Mouse (Mus musculus) left cerebral cortex, postnatal 4 days (tissue): ENCODE measurements at regions not wholly inside any gene's neighbourhood (a gene's known extent, or its start where the extent isn't known, plus 50 kb on each side); places are given as distances from the start of the nearest gene placed in this dataset.

Source experiments
- DNase-seq: peaks from one replicate; pipeline ENCODE4 v3.0.0-alpha.2; 2022
- intact Hi-C: fragments of 180-260 bp; cut with DNase I; formaldehyde crosslinking; loops from one replicate; pipeline ENCODE4 v1.15.1; 2025

DNA sequence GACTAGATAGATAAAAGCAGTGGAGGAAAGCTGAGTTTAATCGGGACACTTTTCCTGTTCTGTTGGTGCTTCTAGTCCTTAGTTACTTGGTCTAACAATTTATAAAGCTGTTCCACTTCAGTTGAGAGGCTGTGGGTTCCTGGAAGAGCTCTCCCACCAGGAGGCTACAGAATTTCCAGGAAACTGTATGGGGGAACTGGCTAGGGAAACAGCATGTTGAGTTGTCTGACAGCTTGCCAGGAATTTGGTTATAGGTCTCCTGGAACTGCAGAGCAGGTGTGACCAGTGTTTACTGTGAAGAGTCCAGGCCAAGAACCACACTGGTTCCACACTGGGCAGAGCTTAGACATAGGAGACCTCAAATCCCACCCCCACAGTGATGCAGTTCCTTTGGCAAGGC lies 65.0 kb upstream of the Pik3cg start:
- intact Hi-C loops: no loop called here

DNA sequence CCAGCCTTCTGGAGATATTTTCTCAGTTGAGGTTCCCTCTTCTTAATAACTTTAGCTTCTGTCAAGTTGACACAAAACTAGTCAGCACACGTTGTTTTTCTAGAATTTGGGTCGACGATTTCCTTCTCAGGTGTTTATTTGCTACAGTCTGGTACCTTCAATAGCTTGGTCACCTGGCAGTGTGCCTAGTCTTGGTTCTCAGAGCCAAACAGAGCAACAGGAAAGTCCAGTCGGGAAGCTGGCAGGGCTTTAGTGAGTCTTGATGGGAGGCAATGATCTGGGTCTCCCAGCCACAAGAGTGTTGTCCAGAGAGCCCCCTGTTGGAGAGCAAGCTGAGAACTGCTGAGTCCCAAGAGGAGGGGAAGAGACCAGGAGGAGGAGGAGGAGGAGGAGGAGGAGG lies 71.4 kb upstream of the Pik3cg start:
- DNase-seq: no peak
- intact Hi-C loops: no loop called here

More for the DNA sequence above, 65.0 kb upstream of the Pik3cg start:
- DNase-seq: no peak

DNA sequence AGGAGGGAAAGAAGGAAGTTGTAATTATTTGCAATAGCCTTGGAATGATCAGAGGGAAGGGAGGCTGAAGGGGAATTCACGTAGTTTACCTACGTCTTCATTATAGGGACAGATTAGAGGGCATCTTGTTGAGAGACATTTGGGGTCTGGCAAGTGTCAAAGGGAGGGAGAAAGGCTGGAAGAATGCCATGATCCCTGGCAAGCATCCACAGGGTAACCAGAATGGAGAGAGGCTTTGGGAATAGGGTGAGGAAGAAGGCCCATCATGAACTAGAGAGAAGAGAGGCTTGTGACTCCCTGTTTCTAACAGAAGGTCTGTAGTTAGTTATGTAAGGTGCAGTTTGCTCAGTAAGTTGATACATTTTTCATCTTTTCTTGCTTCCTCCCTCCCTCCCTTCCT lies 71.8 kb upstream of the Pik3cg start:
- intact Hi-C loops: no loop called here

DNA sequence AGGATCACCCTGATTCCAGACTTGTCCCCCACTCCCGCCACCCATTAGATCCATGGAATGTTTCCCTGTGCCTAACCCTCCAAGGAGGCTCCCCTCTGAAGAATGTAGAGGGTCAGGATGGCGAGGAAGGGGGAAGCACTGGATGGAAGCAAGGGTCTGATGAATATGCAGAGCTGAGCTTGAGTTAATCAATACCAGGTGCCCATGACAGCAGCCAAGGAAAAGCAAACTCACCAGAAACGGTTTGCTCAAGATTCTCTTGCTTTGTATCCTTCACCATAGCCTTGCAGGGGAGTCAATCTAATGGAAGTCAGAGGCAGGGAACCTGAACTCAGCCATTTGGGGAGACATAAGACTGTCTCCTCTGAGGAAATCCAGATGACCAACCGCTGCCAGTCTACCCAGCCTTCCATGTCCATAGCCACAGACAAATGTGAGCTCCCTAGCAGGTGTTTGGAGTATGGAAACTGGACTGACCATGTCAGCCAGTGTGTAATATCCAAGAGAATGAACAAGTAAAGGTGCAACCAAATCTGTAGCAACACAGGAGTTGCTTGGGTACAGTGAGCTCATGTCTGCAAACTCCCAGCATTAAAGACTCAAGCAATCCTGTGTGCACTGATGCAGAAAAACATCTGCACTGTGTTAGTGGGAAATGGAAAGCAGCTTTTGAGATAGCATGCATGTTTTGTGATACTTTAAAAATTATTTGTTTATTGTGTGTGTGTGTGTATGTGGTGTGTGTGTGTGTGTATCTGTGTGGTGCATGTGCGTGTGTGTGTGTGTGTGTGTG lies 74.1 kb upstream of the Pik3cg start:
- intact Hi-C loops: no loop called here
- DNase-seq: no peak

More for the DNA sequence above, 71.8 kb upstream of the Pik3cg start:
- DNase-seq: peak; percentile 25

DNA sequence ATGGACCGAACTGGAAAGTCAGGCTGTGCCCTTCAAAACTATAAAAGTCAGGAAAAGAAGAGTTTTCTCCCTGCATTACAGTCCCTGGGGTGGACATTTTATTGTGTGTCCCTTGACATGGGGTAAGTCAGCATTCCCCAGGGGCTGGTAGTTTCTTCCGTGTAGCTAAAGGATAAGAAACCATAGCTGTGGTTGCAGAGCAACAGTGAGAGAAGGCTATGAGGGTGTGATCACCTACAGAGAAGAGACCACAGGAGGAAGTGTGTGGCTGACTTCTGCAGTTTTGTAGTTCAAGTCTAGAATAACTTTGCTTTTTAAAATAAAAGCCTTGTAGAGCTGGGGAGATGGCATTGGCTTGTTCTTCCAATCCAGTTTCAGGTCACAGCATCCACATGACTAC lies 76.6 kb upstream of the Pik3cg start:
- intact Hi-C loops: no loop called here
- no peak for DNase-seq

DNA sequence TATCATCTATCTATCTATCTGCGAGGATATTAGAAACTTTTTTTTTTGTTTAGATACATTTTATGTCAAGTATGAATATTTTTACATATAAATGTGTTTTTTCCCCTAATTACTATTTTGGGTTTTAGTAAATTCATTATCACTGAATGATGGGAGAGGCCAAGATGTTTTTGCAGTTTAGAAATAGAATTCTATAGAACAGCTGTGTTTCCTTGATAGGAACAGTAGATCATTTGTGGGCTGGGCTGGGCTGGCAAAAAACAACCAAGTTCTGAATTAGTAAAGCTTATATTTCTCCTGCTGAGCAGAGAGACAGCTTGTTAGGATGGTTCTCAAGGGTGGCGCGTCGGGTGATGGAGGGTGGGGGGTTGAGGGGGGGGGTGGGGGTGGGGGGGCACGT lies 78.2 kb upstream of the Pik3cg start:
- intact Hi-C loops: no loop called here
- DNase-seq: no peak

DNA sequence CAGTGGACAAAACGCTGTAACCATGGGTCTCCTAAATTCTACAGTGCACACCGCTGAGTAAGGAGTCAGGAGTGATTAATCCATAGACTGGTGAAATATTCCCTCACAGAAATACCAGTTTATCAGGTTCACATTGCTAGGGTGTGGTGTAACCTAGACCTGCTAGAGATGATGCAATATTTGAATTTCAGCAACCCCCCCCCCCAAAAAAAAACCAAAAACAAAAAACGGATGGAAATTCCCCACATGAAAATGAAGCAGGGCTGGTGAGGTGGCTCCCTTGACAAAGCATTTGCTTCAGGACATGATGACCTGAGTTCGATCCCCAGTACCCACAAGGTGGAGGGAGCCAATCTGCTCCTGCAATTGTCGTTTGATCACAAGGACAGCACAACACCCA lies 82.7 kb upstream of the Pik3cg start:
- intact Hi-C loops: loop anchor here (5.0 kb wide), 1 partner anchor 86 kb away; the partner anchor contains the start of gene Ccdc71l
- DNase-seq: no peak

DNA sequence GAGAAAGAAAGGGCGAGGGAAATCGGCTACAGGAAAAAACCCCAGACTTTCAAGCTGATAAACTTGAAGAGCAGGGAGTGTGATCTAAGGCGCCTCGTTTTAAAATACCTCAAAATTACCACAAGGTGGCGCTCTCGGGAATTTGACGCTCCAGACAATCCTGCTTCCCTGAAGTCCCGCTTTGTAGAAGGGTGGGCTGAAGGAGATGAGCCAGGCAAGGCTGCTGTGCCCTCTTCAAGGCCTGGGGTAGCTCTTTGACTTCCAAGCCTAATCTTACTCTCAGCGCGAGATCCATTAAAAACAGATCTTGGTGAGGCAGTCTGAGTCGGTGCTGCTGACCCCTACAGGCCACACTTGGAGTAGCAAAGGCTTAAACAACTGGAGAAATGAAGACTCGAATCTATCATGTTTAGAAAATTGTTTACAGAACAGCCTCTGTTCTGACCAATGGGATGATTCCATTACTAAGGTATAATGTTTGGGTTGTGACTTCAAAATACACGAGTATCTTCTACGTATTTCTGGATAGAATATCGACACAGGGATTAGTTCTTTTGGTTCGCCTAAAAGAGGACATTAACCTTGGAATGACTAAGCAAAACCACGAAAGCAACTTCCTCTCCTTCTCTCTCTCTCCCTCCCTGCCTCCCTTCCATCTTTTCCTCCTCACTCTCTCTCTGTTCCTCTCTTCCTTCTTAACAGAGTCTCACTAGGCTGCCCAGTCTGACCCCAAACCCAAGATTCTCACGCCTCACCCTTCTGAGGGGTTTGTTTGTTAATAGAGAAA lies 83.7 kb upstream of the Pik3cg start:
- DNase-seq: peak; percentile 50
- intact Hi-C loops: loop anchor here (5.0 kb wide), 1 partner anchor 85 kb away; the partner anchor contains the start of gene Ccdc71l

DNA sequence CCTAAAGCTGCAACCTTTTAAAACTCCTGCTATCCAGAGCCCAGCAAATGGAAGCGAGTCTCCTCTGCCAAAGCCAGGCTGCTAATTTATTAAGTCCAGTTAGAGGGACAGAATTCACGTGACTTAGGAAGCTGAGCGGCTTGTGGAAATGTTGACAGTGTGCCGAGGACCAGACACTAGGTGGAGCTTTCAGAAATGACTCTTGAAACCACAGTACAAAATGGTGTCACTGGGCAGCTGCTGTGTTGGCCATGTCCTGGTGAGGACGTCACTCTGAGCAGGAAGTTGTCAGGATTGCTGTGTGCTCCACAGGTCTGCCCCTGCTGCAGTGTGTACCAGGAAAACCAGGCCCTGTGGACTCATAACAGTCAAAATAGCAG lies 84.3 kb upstream of the Pik3cg start:
- intact Hi-C loops: loop anchor here (5.0 kb wide), 1 partner anchor 85 kb away; the partner anchor contains the start of gene Ccdc71l
- DNase-seq: no peak

DNA sequence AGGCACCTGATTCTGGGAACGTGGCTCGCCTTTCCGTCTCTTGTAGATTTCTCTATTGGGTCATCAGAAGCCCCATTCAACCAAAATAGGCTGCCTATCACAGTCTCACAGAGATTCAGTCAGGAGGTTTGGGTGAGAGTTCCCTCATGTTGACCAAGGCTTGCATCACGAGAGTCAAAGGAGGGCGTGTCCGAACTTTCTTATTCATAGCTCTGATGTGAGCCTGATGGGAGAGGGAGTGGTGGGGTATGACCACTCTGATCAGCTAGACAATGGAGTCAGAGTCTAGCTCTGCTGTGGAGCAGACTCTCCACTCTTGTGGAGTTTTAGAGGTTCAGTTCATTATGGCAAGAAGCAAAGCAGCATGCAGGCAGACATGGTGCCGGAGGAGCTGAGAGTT lies 81.1 kb upstream of the Ccdc71l start:
- no peak for DNase-seq
- intact Hi-C loops: no loop called here

DNA sequence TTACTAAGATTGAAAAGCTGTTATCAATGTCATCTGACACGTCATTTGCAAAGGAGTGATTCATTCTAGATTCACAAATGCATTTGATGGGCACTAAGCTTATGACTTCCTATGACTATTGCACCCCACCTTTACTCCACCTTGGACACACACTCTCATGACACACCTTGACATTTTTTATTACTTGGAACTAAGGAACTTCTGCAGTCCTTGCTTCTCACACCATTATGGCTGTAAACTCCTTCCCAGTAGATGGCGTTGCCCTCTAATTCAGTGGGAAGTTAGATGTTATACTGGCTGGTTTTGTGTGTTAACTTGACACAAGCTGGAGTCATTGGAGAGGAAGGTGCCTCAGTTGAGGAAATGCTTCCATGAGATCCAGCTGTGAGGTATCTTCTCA lies 78.8 kb upstream of the Ccdc71l start:
- intact Hi-C loops: no loop called here
- no peak for DNase-seq

DNA sequence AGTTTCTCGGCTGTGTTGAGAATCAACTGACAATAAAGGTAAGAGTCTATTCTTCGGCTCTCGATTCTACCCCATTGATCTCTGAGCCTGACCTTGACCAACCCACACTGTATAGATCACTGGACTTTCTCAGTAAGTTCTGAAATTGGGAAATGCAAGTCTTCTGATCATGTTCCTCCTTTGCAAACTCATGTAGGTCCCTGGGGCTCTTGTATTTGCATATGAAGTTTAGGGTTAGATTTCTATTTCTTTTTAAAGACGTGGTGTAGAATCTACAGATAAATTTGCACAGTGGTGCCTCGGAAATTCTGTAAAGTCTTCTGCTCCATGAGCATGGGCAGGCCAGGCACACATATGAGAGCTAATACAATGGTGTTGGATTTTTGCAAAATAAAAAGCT lies 72.8 kb upstream of the Ccdc71l start:
- intact Hi-C loops: no loop called here
- no peak for DNase-seq

DNA sequence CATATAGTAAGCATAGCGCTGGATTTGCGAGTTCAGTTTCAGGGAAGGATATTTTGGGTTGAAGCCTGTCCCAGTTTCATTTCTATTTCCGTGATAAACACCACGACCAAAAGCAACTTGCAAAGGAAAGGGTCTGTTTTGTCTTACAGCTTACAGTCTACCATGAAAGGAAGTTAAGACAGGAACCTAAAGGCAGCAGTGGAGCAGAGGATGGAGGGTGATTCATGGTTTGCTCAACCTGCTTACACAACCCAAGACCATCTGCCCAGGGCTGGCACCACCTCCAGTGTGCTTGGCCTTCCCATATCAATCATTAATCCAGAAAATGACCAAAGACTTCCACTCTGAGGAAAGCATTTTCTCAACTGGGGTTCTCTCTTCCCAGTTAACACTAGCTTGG lies 72.2 kb upstream of the Ccdc71l start:
- DNase-seq: no peak
- intact Hi-C loops: no loop called here

DNA sequence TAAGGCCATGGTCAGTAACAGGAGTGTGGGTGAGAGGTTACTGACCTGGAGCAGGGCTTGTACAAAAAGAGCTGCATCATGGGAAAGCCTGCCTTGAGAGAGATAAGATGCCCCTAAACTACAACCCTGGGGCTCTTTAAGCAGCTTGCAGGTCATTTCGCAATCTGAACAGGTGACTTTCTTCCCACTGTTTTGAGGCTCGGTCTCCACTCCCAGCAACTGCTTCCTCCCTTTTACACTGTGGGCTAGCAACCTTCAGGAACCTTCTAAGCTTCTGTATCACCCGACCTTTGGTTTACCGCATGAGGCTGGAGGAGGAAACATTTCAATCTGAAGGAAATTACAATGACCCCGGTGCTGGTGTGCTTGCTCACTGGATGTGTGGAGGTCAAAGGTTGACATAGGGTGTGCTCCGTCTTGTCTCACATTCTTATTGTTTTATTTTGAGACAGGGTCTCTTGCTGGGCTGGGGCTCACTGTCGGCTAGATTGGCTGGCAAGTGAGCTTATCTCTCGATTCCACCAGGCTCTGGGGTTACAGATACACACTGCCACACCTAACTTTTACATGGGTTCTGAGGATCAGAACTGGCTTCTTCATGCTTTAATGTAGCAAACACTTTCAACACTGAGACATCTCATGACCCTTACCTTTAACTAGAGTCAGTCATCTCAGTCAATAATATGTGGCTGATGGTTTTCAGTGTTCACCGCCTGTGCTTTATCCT lies 71.1 kb upstream of the Ccdc71l start:
- intact Hi-C loops: no loop called here
- no peak for DNase-seq

DNA sequence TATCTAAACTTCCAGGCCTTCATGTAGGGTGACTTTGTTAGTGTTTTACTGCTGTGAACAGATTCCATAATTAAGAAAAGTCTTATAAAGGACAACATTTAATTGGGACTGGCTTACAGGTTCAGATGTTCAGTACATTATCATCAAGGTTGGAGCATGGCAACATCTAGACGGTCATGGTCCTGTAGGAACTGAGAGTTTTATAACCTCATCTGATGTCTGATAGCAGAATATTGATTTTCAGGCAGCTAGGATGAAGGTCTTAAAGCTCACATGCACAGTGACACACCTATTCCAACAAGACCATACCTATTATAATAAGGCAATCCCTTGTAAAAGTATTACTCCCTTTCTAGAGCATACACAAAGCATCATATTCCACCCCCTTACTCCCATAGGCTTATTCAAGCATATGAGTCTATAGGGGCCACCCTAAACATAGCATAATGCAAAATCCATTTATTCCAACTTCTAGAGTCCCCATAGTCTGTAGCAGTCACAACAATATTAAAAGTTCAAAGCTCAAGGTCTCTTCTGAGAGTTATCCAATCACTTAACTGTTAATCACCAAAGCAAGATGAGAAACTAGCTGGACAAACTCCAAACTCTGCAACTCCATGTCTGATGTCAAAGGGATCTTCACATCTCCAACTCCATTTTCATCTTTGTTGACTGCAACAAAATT lies 63.3 kb upstream of the Ccdc71l start:
- intact Hi-C loops: no loop called here
- no peak for DNase-seq
